Mouse (Mus musculus): ENCODE measurements around the gene Asb17. TPM values are rescaled to one million over a fixed set of nuclear protein-coding genes. Genes with fewer than 3 reads are reported as not detected.

Asb17 gene
- polyA plus RNA-seq (2014; fragmentation: Illumina TruSeq; extraction: RNeasy Lipid Tissue Mini Kit (QIAGEN cat#74804); ENCODE audit: low read depth, low replicate concordance): not detected

DNA sequence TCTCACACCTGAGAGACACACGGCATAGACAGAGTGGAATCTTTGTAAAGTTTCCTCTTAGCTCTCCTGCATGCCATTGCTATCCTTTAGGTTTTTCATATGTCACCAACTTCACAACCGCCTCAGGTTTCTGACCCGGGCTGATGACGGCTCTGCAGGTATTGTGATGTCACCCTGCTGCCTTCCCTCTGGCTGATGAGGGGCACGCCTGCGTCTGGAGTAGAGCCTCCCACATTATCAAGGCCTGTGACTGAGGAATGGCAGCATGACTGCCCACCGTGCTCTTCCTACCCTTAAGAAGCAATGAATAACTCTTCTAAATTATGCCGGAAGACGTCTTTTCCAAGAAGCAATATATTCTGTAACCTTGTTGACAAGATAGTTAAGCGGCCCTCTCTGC lies at the start of gene Asb17:
Gene Asb17 (plus strand): TSS at position 180 of the 400 bp plus-strand sequence.

Other genes starting within 250 kb of the Asb17 start
- 4.4 TPM for gene St6galnac3, start 119.0 kb upstream of the Asb17 start, polyA plus RNA-seq (2014; fragmentation: Illumina TruSeq; extraction: RNeasy Lipid Tissue Mini Kit (QIAGEN cat#74804); ENCODE audit: low read depth, low replicate concordance)
- gene Msh4, start 61.9 kb downstream of the Asb17 start, polyA plus RNA-seq (2014; fragmentation: Illumina TruSeq; extraction: RNeasy Lipid Tissue Mini Kit (QIAGEN cat#74804); ENCODE audit: low read depth, low replicate concordance): not detected
- 103 TPM for gene Rabggtb, start 68.8 kb downstream of the Asb17 start, polyA plus RNA-seq (2014; fragmentation: Illumina TruSeq; extraction: RNeasy Lipid Tissue Mini Kit (QIAGEN cat#74804); ENCODE audit: low read depth, low replicate concordance)
- 685 TPM for gene Acadm, start 100.4 kb downstream of the Asb17 start, polyA plus RNA-seq (2014; fragmentation: Illumina TruSeq; extraction: RNeasy Lipid Tissue Mini Kit (QIAGEN cat#74804); ENCODE audit: low read depth, low replicate concordance)
- gene Slc44a5, start 129.2 kb downstream of the Asb17 start, polyA plus RNA-seq (2014; fragmentation: Illumina TruSeq; extraction: RNeasy Lipid Tissue Mini Kit (QIAGEN cat#74804); ENCODE audit: low read depth, low replicate concordance): not detected